Mouse (Mus musculus): ENCODE measurements around the gene Galnt7. TPM values are rescaled to one million over a fixed set of nuclear protein-coding genes. Genes with fewer than 3 reads are reported as not detected.

Galnt7 gene
- total RNA-seq, 1 experiment from 2014 or later: 23.1 TPM

DNA sequence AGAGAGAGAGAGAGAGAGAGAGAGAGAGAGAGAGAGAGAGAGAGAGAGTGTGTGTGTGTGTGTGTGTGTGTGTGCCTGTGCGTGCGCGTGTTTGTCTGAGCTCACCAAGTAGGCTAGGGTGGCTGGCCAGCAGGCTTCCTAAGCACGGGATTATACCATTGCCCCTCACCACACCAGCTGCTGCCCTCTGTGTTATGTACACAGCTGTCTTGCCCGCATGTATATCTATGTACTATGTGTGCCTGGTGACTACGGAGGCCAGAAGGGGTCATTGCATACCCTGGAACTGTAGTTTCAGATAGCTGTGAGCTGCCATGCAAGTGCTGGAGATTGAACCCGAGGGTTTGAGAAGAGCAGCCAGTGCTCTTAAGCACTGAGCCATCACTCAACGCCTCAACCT, 22.7 kb downstream of the Galnt7 start:
- ATAC-seq (replicated peaks; ENCODE audit: low read depth, poor library complexity, severe bottlenecking): no peak

DNA sequence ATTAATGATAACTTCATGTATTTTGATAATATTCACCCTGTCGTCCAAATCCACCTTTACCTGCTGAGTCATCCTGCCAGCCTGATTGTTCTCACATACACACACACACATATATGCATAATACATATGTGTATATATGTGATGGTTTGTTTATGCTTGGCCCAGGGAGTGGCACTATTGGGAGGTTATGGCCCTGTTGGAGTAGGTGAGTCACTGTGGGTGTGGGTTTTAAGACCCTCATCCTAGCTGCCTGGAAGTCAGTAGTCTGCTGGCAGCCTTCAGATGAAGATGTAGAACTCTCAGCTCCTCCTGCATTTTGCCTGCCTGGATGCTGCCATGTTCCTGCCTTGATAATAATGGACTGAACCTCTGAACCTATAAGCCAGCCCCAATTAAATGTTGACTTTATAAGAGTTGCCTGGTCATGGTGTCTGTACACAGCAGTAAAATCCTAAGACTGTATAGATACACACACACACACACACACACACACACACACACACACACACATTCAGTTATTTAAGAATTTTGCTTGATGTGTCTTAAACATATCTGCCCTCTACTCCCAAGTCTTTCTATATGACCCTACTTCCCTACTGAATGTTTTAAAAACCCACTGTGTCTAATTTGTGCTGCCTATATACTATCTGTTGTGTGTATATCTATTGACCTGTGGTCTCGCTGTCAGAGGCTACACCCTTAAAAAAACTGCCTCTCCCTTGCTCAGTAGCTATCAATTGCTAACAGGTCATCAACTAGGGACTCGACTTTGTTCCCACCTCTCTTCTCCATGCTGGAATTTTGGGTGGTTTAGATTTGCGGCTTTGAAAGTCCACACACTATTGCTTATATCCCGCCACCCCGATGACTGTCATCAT, 23.8 kb downstream of the Galnt7 start:
- no peak for ATAC-seq (replicated peaks; ENCODE audit: low read depth, poor library complexity, severe bottlenecking)

GRCm38 (mm10) chr8:57627946-57628786, 24.7 kb downstream of the Galnt7 start:
- ATAC-seq (replicated peaks; ENCODE audit: low read depth, poor library complexity, severe bottlenecking): 0 out of 2 replicates have a peak, but pooled peaks have one; percentile 29

DNA sequence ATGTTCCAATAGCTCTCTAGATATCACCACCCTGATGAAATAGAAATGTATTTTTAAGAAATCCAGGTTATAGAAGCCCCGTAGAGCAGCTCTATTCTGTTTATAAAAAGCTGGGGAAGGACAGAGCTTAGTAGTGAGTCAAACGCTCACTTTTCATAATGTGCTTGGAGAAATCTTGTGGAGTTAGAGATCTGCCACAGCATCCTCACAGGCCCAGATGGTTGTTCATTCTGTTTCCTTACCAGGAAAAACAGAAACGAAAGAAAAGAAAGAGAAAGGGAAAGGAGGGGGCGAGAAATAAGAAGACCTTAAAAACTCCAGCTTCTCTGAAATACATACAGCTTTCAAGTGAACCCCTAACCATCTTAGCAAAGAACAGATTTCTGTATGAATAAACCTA, 28.9 kb downstream of the Galnt7 start:
- ATAC-seq (replicated peaks; ENCODE audit: low read depth, poor library complexity, severe bottlenecking): no peak

GRCm38 (mm10) chr8:57623051-57623450, 29.8 kb downstream of the Galnt7 start:
- no peak for ATAC-seq (replicated peaks; ENCODE audit: low read depth, poor library complexity, severe bottlenecking)

- ATAC-seq (replicated peaks; ENCODE audit: low read depth, poor library complexity, severe bottlenecking): no peak
Observed at GRCm38 (mm10) chr8:57616965-57617364, 35.9 kb downstream of the Galnt7 start.

- no peak for ATAC-seq (replicated peaks; ENCODE audit: low read depth, poor library complexity, severe bottlenecking)
Observed at GRCm38 (mm10) chr8:57615016-57615657, 37.7 kb downstream of the Galnt7 start.

DNA sequence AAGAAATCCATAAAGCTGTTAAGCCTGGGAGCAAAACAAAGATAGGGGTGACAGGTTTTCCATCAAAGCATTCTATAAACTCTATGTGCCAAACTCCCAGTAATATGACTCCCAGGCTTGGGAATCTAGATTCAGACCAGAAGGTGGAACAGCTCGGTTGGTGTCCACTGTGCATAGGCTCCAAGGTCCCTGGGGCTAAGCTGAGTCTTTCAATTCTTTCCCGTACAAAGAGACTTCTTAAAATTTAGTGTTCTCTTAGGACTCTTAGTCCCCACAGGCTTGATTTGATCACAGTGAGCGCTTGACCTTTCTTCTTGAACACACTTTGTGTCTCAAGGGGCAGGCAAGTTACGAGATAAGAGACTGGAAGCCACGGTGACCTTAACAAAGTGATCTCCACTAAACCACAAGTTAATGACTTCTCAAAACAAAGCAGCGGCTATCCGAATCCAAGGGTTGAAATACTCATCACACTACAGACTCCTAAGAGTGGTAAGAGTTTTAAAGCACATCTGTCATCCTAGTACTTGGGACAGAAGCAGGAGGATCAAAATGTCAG, 41.3 kb downstream of the Galnt7 start:
- no peak for ATAC-seq (replicated peaks; ENCODE audit: low read depth, poor library complexity, severe bottlenecking)

DNA sequence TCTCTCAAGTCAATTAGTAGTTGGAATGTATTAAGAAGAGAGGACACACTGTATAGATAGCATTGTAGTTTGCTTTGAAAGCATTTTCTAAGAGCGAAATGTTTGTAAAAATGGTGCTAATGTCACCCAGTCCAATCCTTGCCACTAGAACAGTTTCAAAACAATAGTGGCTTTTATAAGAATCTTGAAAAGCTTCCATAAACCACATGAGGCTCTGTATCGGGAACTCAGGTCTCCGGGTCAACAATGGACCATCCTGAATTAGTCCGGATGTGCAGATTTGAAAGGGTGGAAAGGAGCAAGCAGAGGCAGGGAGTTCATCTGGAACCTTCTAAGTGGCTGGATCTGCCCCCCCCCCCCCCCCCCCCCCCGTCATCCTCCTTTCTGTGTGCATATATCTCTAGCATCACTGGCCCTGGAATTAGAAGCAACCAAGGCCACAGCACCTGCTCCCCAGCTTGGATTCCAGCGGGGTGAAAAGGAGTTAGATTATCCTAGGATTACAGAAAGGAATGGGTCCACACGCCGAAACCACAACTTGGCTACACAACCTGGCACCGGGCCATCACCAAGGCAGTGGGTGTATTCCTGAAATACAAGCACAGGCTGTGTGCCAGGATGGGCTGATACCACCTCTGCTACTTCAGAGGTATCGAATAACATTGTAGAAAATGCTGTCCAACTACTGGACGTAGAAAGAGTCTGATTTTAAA, 42.0 kb downstream of the Galnt7 start:
- no peak for ATAC-seq (replicated peaks; ENCODE audit: low read depth, poor library complexity, severe bottlenecking)

DNA sequence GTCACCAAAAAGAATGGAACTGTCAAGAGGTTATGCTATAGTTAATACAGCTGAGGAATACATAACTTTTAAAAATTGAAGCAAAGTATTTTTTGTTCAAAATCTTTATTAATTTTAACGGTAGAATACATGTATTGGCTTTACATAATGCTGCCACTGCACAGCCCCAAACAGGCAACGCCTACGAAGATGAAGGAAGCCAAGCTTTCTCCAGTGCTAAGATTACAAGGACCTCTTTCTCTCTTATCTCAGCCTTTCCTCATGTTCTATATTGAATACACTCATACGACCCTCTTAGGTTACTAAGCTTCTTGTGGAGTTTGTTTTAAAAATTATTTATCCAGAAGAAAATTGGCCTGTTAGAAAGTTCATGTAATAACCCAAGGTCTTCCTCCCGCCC, 50.3 kb downstream of the Galnt7 start:
- 0 out of 2 replicates have a peak, but pooled peaks have one; percentile 39 for ATAC-seq (replicated peaks; ENCODE audit: low read depth, poor library complexity, severe bottlenecking)

GRCm38 (mm10) chr8:57601987-57602418, 50.8 kb downstream of the Galnt7 start:
- ATAC-seq (replicated peaks; ENCODE audit: low read depth, poor library complexity, severe bottlenecking): peak; percentile 54

GRCm38 (mm10) chr8:57599813-57600555, 52.8 kb downstream of the Galnt7 start:
- no peak for ATAC-seq (replicated peaks; ENCODE audit: low read depth, poor library complexity, severe bottlenecking)

DNA sequence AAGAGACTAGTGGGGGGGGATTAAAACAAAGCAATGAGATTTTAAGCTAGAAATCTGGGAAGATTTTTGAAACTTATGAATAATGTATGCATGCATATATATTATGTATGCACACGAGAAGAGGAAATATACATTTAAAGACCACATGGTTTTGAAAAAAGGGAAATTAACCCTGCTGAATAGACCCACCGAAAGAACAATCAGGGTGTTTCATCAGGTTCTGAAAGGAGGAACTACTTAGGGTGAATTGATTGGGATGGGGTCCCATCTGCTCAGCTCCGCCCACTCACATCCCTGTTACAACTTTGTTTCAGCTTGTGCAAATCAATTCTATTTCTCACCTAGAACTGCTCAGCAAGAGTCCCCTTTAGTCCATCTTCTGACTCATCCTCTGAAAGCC, 57.0 kb downstream of the Galnt7 start:
- peak; percentile 66 for ATAC-seq (replicated peaks; ENCODE audit: low read depth, poor library complexity, severe bottlenecking)

- ATAC-seq (replicated peaks; ENCODE audit: low read depth, poor library complexity, severe bottlenecking): peak; percentile 48
Observed at GRCm38 (mm10) chr8:57594175-57594885, 58.5 kb downstream of the Galnt7 start.

DNA sequence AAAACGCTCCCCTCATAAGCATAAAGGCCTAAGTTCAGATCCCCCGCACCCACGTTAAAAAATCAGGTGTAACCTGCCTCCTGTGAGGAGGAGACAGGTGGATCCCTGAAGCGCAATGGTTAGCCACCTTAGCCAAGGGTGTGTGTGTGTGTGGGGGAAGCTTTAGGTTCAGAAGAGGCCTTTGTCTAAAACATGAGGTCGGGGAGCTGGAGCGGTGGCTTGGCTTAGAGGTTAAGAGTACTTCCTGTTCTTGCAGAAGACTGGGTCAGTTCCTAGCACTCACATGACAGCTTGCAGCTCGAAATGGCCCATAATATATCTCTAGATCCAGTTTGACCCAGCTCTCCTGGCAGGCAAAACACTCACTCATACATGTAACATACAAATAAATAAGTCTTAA, 60.2 kb downstream of the Galnt7 start:
- peak; percentile 55 for ATAC-seq (replicated peaks; ENCODE audit: low read depth, poor library complexity, severe bottlenecking)

DNA sequence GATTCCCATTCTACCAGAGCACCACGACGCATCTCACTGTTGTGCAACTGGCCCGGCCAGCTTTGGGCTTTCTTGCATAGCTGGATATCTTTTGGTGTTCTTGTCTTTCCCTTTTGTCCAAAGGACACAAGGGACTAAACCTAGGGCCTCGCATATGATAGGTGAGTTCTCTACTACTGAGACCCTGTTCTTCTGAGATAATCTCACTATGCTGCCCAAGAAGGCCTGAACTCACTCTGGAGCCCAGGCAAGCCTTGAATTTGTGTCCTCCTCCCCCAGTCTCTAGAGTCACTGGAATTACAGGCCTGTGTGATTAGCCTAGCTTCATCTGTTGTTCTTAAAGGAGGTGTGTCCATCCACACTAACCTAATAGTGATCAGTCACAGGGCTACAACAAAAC, 61.2 kb downstream of the Galnt7 start:
- no peak for ATAC-seq (replicated peaks; ENCODE audit: low read depth, poor library complexity, severe bottlenecking)

- peak; percentile 36; the same call in 1 of the 2 replicates for ATAC-seq (replicated peaks; ENCODE audit: low read depth, poor library complexity, severe bottlenecking)
Observed at GRCm38 (mm10) chr8:57590015-57590414, 62.8 kb downstream of the Galnt7 start.

DNA sequence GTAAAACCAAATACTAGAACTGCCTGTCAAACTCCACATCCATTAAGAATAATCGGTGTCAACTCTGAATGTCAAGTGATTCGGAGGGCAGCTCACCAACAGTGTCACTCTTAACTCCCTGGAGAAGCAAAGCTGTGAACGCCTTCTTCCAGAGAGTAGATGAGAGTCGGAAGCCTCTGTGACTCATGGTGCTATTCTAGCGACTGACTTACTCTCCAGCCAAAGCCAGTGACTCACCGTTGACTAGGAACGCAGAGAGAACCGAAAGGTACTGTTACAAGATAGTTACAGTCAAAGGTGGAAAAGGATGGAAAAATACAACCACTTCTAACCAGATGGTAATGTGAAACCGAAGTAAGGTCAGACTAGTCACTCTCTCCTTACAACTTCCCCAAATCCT, 63.7 kb downstream of the Galnt7 start:
- ATAC-seq (replicated peaks; ENCODE audit: low read depth, poor library complexity, severe bottlenecking): 0 out of 2 replicates have a peak, but pooled peaks have one; percentile 15
